Mouse (Mus musculus) embryonic facial prominence, embryonic 11.5 days (tissue): ENCODE results near the gene Glis1. TPM values are rescaled to one million over a fixed set of nuclear protein-coding genes. Genes with fewer than 3 reads are reported as not detected.

Source experiments
- ATAC-seq: fragments of 200-750 bp; cut with Nextera tagmentation; replicated peaks from 2 replicates; pipeline ENCODE4 v1.8.0; 2017; ENCODE audit warnings: low read depth; ENCODE audit not compliant: insufficient number of reproducible peaks, low FRiP score, low TSS enrichment
- DNase-seq: peaks from one replicate; pipeline ENCODE4 v3.0.0-alpha.2; 2015; ENCODE audit warnings: low spot score
- H3K27ac ChIP-seq: fragments of 300-500 bp; sonication (generic); replicated peaks from 2 replicates; pipeline ENCODE4 v1.5.1; 2014; ENCODE audit warnings: mild to moderate bottlenecking, low read depth, low read length, control low read depth
- H3K27me3 ChIP-seq: fragments of 300-500 bp; sonication (generic); 2 replicates; pipeline ENCODE4 v1.6.1; 2014; ENCODE audit warnings: mild to moderate bottlenecking, low read length, moderate library complexity, mixed read lengths; ENCODE audit not compliant: control insufficient read depth, insufficient read depth
- H3K36me3 ChIP-seq: fragments of 300-500 bp; sonication (generic); replicated peaks from 2 replicates; pipeline ENCODE4 v1.6.1; 2014; ENCODE audit warnings: low read depth, mild to moderate bottlenecking, low read length, moderate library complexity, mixed read lengths; ENCODE audit not compliant: control insufficient read depth, insufficient read depth
- H3K4me1 ChIP-seq: fragments of 300-500 bp; sonication (generic); 2 replicates; pipeline ENCODE4 v1.6.1; 2014; ENCODE audit warnings: low read length, mixed read lengths; ENCODE audit not compliant: control insufficient read depth, insufficient read depth
- H3K4me2 ChIP-seq: fragments of 300-500 bp; sonication (generic); 2 replicates; pipeline ENCODE4 v1.6.1; 2014; ENCODE audit warnings: low read depth, mild to moderate bottlenecking, control low read depth, low read length, moderate library complexity
- H3K4me3 ChIP-seq: fragments of 300-500 bp; sonication (generic); 2 replicates; pipeline ENCODE4 v1.5.1; 2014; ENCODE audit warnings: low read depth, low read length, control low read depth
- H3K9ac ChIP-seq: fragments of 300-500 bp; sonication (generic); replicated peaks from 2 replicates; pipeline ENCODE4 v1.6.1; 2014; ENCODE audit warnings: mild to moderate bottlenecking, control low read depth, low read length
- H3K9me3 ChIP-seq: fragments of 300-500 bp; sonication (generic); replicated peaks from 2 replicates; pipeline ENCODE4 v1.6.1; 2016; ENCODE audit warnings: mild to moderate bottlenecking, low read length, inconsistent platforms, mixed read lengths; ENCODE audit not compliant: control insufficient read depth
- WGBS: fragments of 180-500 bp; shearing (Covaris S2); extraction: QIAGEN DNeasy Blood & Tissue Kit; methylation state at CpG from one replicate; pipeline ENCODE4 v1.1.7; 2014; 5-methylcytosine and 5-hydroxymethylcytosine counted together
- polyA plus RNA-seq: library from polyadenylated mRNA; unstranded; fragments of >200 nt; fragmentation: Nextera tagmentation; extraction: Ambion mirVana; gene quantifications from 2 replicates; pipeline ENCODE4 v1.2.1, GENCODE M21; 2014

The Glis1 gene
- polyA plus RNA-seq, 1 experiment from 2014 or later = 7.7 TPM

- peaks cover 20% of the 10 kb centered on the region for H3K27me3 ChIP-seq
- 18% methylated on average over 13 of the region's 13 CpGs for WGBS
These were observed 5.9 kb downstream of the Glis1 start for GRCm38 (mm10) chr4:107440306-107440705.

GRCm38 (mm10) chr4:107442288-107442687, 7.9 kb downstream of the Glis1 start:
- WGBS = 60% methylated on average over 11 of the region's 11 CpGs
- Histone ChIP-seq H3K9me3 (no peaks in the 10 kb centered on the region), H3K4me3 (no peak overlapping the region), H3K4me1 (no peaks in the 10 kb centered on the region), H3K36me3 (no peaks in the 10 kb centered on the region), H3K27ac (no peak overlapping the region), H3K4me2 (no peak overlapping the region), H3K27me3 (peaks cover 3% of the 10 kb centered on the region; the same call in 1 of the 2 replicates), H3K9ac (no peak overlapping the region)
- DNase-seq (no peak), ATAC-seq (no peak)

More at GRCm38 (mm10) chr4:107440306-107440705, 5.9 kb downstream of the Glis1 start:
- Histone ChIP-seq H3K4me2 (no peak overlapping the region), H3K36me3 (no peaks in the 10 kb centered on the region), H3K4me3 (no peak overlapping the region), H3K9ac (no peak overlapping the region; the same call in 1 of the 2 replicates), H3K4me1 (peaks cover 4% of the 10 kb centered on the region; the same call in 1 of the 2 replicates), H3K27ac (no peak overlapping the region), H3K9me3 (no peaks in the 10 kb centered on the region)
- DNase-seq (no peak), ATAC-seq (no peak)

- no peaks in the 10 kb centered on the region for H3K4me1 ChIP-seq
- WGBS = 29% methylated on average over 16 of the region's 16 CpGs
- DNase-seq = peak; percentile 78
- no peak; the same call in 1 of the 2 replicates for ATAC-seq
- peaks cover 3% of the 10 kb centered on the region; the same call in 1 of the 2 replicates for H3K27me3 ChIP-seq
- no peaks in the 10 kb centered on the region for H3K9me3 ChIP-seq
- no peaks in the 10 kb centered on the region for H3K36me3 ChIP-seq
- H3K27ac ChIP-seq = no peak overlapping the region
- no peak overlapping the region; the same call in 1 of the 2 replicates for H3K9ac ChIP-seq
- no peak overlapping the region for H3K4me3 ChIP-seq
- H3K4me2 ChIP-seq = no peak overlapping the region
These were observed 8.6 kb downstream of the Glis1 start for GRCm38 (mm10) chr4:107442891-107443483.

- no peaks in the 10 kb centered on the region for H3K9me3 ChIP-seq
- H3K9ac ChIP-seq = no peak overlapping the region; the same call in 1 of the 2 replicates
- no peaks in the 10 kb centered on the region for H3K36me3 ChIP-seq
- no peak overlapping the region for H3K4me3 ChIP-seq
- no peak for DNase-seq
- H3K4me1 ChIP-seq = no peaks in the 10 kb centered on the region
- H3K27me3 ChIP-seq = peaks cover 3% of the 10 kb centered on the region; the same call in 1 of the 2 replicates
- 49% methylated on average over 11 of the region's 11 CpGs for WGBS
- H3K4me2 ChIP-seq = no peak overlapping the region
- ATAC-seq = no peak
- no peak overlapping the region for H3K27ac ChIP-seq
These were observed 9.2 kb downstream of the Glis1 start for GRCm38 (mm10) chr4:107443621-107444020.

GRCm38 (mm10) chr4:107448481-107448880, 14.1 kb downstream of the Glis1 start:
- ATAC-seq = no peak
- no peaks in the 10 kb centered on the region; the same call in 1 of the 2 replicates for H3K27me3 ChIP-seq
- WGBS = 88% methylated on average over 6 of the region's 6 CpGs

GRCm38 (mm10) chr4:107449519-107449918, 15.1 kb downstream of the Glis1 start:
- no peak for ATAC-seq
- H3K4me3 ChIP-seq = no peak overlapping the region
- no peak overlapping the region for H3K4me2 ChIP-seq
- no peak overlapping the region for H3K9ac ChIP-seq
- WGBS = 89% methylated on average over 13 of the region's 13 CpGs
- no peaks in the 10 kb centered on the region for H3K36me3 ChIP-seq
- H3K4me1 ChIP-seq = no peaks in the 10 kb centered on the region
- H3K27ac ChIP-seq = no peak overlapping the region
- no peaks in the 10 kb centered on the region for H3K9me3 ChIP-seq
- H3K27me3 ChIP-seq = no peaks in the 10 kb centered on the region; the same call in 1 of the 2 replicates
- DNase-seq = no peak

More at GRCm38 (mm10) chr4:107448481-107448880, 14.1 kb downstream of the Glis1 start:
- Histone ChIP-seq H3K4me2 (no peak overlapping the region), H3K36me3 (no peaks in the 10 kb centered on the region), H3K4me3 (no peak overlapping the region), H3K27ac (no peak overlapping the region), H3K9ac (no peak overlapping the region), H3K9me3 (no peaks in the 10 kb centered on the region), H3K4me1 (no peaks in the 10 kb centered on the region)
- DNase-seq = no peak

GRCm38 (mm10) chr4:107452266-107453015, 18.1 kb downstream of the Glis1 start:
- H3K9ac ChIP-seq = no peak overlapping the region
- H3K4me3 ChIP-seq = no peak overlapping the region
- ATAC-seq = no peak
- DNase-seq = no peak
- 65% methylated on average over 18 of the region's 18 CpGs for WGBS
- H3K4me1 ChIP-seq = no peaks in the 10 kb centered on the region
- H3K9me3 ChIP-seq = no peaks in the 10 kb centered on the region
- no peak overlapping the region for H3K4me2 ChIP-seq
- H3K36me3 ChIP-seq = no peaks in the 10 kb centered on the region
- no peak overlapping the region for H3K27ac ChIP-seq
- no peaks in the 10 kb centered on the region; the same call in 1 of the 2 replicates for H3K27me3 ChIP-seq
